Mouse (Mus musculus) erythroblast, embryonic 14.5 days (primary cell): Measurements from ENCODE around the gene Flrt1.

Source experiments
- GATA1 ChIP-seq: IDR thresholded peaks from 2 replicates; pipeline ENCODE4 v1.6.1; 2012; ENCODE audit warnings: low read length, inconsistent platforms, mixed read lengths
- TAL1 ChIP-seq: IDR thresholded peaks from 3 replicates; pipeline ENCODE4 v1.6.1; 2012; ENCODE audit warnings: low read length, inconsistent platforms, mixed read lengths

- no peak for TF ChIP-seq GATA1
- TF ChIP-seq TAL1: no peak
Measured at GRCm38 (mm10) chr19:7102039-7102438, 3.5 kb downstream of the Flrt1 start.
